In the genomic region with DNA sequence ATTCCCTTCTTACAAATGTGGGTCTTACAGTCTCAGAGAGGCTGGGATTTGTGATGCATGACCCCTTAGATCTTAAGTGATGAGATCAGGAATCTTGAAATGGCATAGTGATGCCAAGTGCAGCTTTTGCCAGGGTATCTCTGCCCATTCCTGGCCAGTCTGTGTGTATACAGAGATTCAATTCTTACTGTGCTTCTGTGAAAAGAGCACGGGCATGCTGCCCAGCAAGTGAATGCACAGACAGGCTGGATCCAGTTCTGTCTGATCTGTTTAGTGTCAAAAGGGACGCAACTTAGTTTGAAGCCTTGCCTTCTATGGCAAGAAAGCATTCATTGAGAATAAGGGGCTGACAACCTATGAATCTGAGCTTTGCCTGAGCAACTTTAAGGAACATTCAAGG, we compare ENCODE assay signal across 11 mouse cellular contexts.
DNase-seq lines count a peak whose midpoint lies in the region; ATAC-seq and TF ChIP-seq lines count a peak whose summit lies in the region.
"Had no signal": no experiment of that assay in that cellular context is flagged by ENCODE, and none has a peak within 500 bp of the region (broad histone marks: within the 10 kb centered on the region; RNA-seq: fewer than 3 reads in every experiment).

No protein-coding gene starts in this region.

- H3K36me3 ChIP-seq in heart, embryonic 15.5 days, result no peaks in the 10 kb centered on the region
- no peaks in the 10 kb centered on the region for H3K36me3 ChIP-seq in midbrain, embryonic 16.5 days (ENCODE audit: control insufficient read depth, insufficient read depth, low read length)
- H3K36me3 ChIP-seq in liver, postnatal 0 days (replicated peaks; ENCODE audit: insufficient read depth, low read length), result no peaks in the 10 kb centered on the region

- TF ChIP-seq EP300 in liver, postnatal 0 days (IDR thresholded peaks at IDR 0.05; ENCODE audit: low read depth), result no peak

- H3K27ac ChIP-seq in heart, embryonic 15.5 days, result no peak overlapping the region
- no peak overlapping the region for H3K27ac ChIP-seq in midbrain, embryonic 16.5 days (ENCODE audit: low read length)
- no peak overlapping the region for H3K27ac ChIP-seq in liver, postnatal 0 days (ENCODE audit: low read depth)
- H3K27ac ChIP-seq: left cerebral cortex, adult 2 months had no signal

- no peaks in the 10 kb centered on the region for H3K4me1 ChIP-seq in heart, embryonic 15.5 days (replicated peaks)
- no peaks in the 10 kb centered on the region for H3K4me1 ChIP-seq in midbrain, embryonic 16.5 days (ENCODE audit: control insufficient read depth, insufficient read depth, low read length)
- H3K4me1 ChIP-seq in liver, postnatal 0 days (ENCODE audit: insufficient read depth), result no peaks in the 10 kb centered on the region

- H3K9ac ChIP-seq in heart, embryonic 15.5 days, result no peak overlapping the region
- H3K9ac ChIP-seq in midbrain, embryonic 16.5 days (ENCODE audit: low read depth, low read length), result no peak overlapping the region
- H3K9ac ChIP-seq in liver, postnatal 0 days (replicated peaks), result no peak overlapping the region

- H3K4me2 ChIP-seq in heart, embryonic 15.5 days, result no peak overlapping the region
- no peak overlapping the region for H3K4me2 ChIP-seq in midbrain, embryonic 16.5 days (ENCODE audit: low read length)
- H3K4me2 ChIP-seq in liver, postnatal 0 days (ENCODE audit: low read depth, low read length), result no peak overlapping the region

- TF ChIP-seq CTCF in liver, postnatal 0 days (IDR thresholded peaks at IDR 0.05; ENCODE audit: low read depth), result no peak

- ATAC-seq in heart, embryonic 15.5 days (replicated peaks; ENCODE audit: insufficient number of reproducible peaks, insufficient read depth, low FRiP score, low read depth), result 0 out of 2 replicates have a peak, but pooled peaks have one; percentile 55
- ATAC-seq in midbrain, embryonic 16.5 days, result peak; percentile 91
- no peak for ATAC-seq in liver, postnatal 0 days

- no peaks in the 10 kb centered on the region for H3K27me3 ChIP-seq in heart, embryonic 15.5 days
- no peaks in the 10 kb centered on the region for H3K27me3 ChIP-seq in midbrain, embryonic 16.5 days (ENCODE audit: control insufficient read depth, insufficient read depth, low read depth, low read length)
- H3K27me3 ChIP-seq in liver, postnatal 0 days (ENCODE audit: insufficient read depth, low read length), result no peaks in the 10 kb centered on the region

- no peak overlapping the region for H3K4me3 ChIP-seq in heart, embryonic 15.5 days
- no peak overlapping the region for H3K4me3 ChIP-seq in midbrain, embryonic 16.5 days (ENCODE audit: low read depth, low read length)
- H3K4me3 ChIP-seq in liver, postnatal 0 days (ENCODE audit: low read depth, low read length), result no peak overlapping the region
- H3K4me3 ChIP-seq: left cerebral cortex, adult 2 months had no signal

- no peaks in the 10 kb centered on the region for H3K9me3 ChIP-seq in heart, embryonic 15.5 days (replicated peaks)
- no peaks in the 10 kb centered on the region for H3K9me3 ChIP-seq in midbrain, embryonic 16.5 days (replicated peaks; ENCODE audit: control insufficient read depth, low read length, poor library complexity, severe bottlenecking)
- no peaks in the 10 kb centered on the region; the same call in 1 of the 2 replicates for H3K9me3 ChIP-seq in liver, postnatal 0 days (ENCODE audit: low read length)

- DNase-seq in heart, adult 9 months (ENCODE audit: low spot score in 2 of 2), result no peak
- DNase-seq in brain, adult 2 months (ENCODE audit: low read depth, low spot score), result peak; percentile 82
- DNase-seq in cerebellum, postnatal 14 days, result peak; percentile 88 to 93
- DNase-seq in lung, postnatal 4 days, result no peak
- DNase-seq in adipocyte (ENCODE audit: low spot score), result no peak
- DNase-seq in liver, postnatal 0 days, result no peak
- DNase-seq: gastrocnemius, postnatal 14 days; lung, adult 2 months had no signal

- 62% methylated on average over 2 of the region's 2 CpGs for WGBS in heart, embryonic 15.5 days
- WGBS in midbrain, embryonic 16.5 days, result 58% methylated on average over 2 of the region's 2 CpGs
- 66% methylated on average over 2 of the region's 2 CpGs for WGBS in liver, postnatal 0 days (ENCODE audit: insufficient replicate concordance)

Comparison
In these comparisons a context has a peak if more than half of its experiments do, and no peak if none do; other contexts are left out.
1. DNase-seq: peak in brain, adult 2 months (single experiment) and cerebellum, postnatal 14 days (2 of 2); none in heart, adult 9 months (0 of 2), lung, postnatal 4 days (0 of 2), adipocyte (single experiment) and liver, postnatal 0 days (single experiment).